Mouse (Mus musculus): ENCODE data around the gene Tmem158.
A peak's percentile ranks its signal among the peaks of the same experiment; 100 is the strongest.

GRCm38 (mm10) chr9:123259461-123259895 is 1.1 kb downstream of the Tmem158 start:
- TF ChIP-seq CTCF (IDR thresholded peaks at IDR 0.05; ENCODE audit: low read depth) = peak; percentile 82
- TF ChIP-seq EP300 (IDR thresholded peaks at IDR 0.05; ENCODE audit: low read depth) = no peak
